Mouse (Mus musculus) c-Kit-positive CD71-positive TER-119-positive erythroid progenitor cells, embryonic 14.5 days (primary cell): ENCODE data around the gene Stx6.

Source experiments
- DNase-seq: peaks from one replicate; pipeline ENCODE4 v3.0.0-alpha.2; 2013; ENCODE audit warnings: low spot score

Gene Stx6

DNA sequence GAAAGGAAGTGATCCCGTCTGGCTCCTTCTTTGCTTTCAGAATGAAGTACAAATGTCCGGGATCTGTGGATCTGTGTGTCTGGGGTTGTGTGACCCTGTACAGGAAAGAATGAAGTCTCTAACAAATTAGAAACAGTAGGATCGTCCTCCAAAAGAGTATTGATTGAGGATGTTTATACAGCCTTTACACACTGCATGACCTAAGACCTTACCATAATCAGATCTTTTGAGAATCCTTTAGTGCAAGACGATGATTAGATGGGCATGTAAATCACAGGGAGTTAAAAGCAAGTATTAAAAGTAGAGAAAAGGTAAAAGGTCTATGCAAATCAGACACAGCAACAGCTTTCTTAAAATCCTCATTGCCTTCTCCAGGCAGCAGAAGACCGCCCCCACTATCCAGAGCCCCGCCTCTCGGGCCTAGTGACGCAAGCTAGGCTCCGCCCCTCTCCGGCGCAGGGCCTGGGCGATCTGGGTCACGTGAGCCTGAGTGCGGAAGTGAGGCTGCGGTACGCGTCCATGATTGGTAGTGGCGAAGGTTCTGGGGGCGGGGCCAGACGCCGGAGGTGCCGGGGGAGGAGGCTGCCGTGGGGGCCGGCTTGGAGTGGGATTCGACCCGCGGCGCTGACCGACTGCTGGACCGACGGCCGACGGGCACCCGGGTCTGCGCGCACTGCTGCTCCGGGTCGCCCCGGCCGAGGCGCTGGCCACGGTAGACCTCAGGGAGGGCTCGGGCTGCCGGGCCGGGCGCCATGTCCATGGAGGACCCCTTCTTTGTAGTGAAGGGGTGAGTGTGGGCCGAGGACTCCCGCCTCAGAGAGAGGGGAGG lies at the start of gene Stx6:
Gene Stx6, plus strand, starts transcription at position 575 of the 829 bp plus-strand sequence.
- DNase-seq = peak; percentile 97

DNA sequence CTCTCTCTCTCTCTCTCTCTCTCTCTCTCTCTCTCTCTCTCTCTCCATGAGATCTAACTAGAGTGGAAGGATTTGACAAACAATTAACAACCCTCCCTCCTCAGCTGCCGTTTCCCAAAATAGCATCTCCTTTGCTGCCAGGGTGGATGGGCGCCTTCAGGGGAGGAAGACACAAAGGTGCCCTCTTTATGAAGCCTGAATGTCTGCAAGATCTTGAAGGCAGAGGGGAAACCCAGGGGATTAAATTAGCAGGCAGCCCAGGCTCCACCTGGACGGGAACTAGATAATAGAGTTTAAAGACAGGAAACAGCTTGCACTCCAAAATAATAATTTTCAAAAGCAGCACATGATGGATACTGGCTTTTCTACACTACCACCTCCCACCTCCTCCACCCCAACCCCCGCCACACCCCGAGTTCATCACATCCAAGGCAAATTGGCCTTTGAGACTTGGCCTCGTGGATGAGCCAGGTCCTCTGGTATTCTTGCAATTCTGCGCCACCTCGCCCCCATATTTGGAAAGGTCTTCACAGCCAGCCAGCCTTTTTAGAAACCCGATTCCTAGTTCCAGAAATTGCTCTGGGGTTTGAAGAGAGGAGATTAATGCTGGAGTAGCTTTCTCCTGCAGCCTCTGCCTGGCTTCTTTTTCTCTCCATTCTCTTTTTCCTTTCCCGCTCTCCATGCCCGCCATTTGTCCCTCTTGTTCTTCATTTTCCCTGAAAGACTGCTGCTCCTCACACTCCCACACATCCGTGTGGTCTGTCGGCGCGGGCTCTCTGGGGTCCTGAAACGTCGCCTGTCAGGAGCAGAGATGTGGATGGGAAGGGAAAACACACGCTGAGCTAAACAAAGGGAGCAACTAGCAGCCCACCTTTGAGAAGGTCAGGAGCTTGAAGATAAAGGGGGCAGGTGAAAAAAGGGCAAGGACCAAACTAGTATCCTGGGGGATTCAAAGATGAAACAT lies 48.8 kb upstream of the Stx6 start:
- no peak for DNase-seq

DNA sequence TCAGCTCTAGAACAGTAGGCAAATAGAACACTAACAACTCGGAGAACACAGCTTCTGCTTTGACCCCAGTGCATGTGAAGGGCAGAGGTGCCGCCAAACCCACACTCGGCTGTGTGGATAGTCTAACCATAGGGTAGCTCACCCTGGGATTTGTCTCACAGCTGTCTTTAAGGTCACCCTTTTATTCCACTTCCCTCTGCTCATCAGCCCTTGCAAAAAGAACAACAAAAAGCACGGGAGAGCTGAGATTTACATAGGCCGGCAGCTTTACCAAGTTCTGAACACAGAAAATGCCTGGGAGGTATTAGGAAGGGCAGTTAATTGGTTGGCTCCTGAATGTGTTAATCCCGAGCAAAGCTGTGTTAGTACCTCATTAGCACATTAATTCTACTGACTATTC lies 47.0 kb upstream of the Stx6 start:
- no peak for DNase-seq

DNA sequence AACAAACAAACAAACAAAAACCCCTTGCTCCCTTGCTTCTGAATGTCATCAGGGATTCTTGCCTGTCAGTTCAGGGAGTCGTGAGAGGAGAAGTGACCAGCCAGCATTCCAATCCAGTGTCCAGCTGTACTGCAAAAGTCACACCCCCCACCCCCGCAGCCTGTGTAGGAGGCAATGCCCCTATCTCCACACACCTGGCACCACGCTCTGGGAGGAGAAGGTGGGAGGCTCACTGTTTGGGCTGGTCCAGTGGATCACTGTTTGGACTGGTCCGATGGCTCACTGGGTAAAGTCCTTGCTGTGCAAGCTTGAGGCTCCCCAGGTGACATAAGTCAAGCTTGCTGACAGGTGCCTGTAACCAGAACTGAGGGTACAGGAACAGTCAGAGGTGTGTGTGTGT lies 46.4 kb upstream of the Stx6 start:
- no peak for DNase-seq

DNA sequence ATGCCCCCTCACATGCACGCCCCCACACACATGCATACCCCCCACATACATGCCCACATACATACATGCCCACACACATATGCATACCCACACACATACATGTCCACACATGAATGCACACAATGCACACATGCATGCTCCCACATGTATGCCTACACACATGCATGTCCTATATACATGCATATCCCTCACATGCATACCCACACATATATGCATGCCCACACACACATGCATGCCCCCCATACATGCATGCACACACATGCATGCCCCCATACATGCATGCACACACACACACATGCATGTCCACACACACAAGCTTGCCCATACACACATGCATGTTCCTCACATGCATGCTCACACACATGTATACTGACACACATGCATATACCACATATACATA lies 45.6 kb upstream of the Stx6 start:
- no peak for DNase-seq

DNA sequence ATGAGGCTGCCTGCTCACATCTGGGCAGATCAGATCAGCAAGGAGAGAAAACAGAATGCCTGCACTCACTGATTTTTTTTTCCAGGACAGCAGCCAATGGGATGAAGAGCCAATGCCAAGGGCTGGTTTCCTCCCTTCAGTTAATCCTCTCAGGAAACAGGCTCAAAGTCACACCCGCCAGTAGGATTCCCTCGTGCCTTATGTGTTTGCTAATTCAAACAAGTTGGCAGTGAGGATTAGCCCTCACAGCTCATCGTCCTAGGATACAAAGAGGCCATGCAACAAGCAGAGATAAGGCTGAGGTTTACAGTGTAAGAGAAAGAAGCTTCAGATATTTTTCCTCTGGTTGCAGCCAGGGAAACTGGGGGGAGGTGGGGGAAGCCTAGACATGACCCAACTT lies 44.6 kb upstream of the Stx6 start:
- no peak for DNase-seq

DNA sequence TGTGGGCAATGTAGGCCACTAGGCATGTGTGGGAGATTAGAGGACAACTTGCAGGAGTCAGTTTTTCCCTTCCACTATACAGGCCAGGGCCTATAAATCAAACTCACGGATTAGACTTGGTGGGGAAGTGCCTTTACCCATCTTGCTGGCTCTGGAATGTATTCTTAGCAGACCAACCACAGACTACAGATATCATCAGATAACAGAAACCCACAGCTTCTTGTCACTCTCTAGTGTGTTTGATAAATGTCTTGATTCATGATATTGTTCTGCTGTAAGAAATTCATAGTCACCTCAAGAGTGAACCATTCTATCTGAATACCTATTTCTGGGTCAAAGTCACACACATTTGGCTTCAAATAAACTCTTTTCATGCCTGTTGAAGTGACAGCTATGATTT lies 38.8 kb upstream of the Stx6 start:
- DNase-seq = no peak

DNA sequence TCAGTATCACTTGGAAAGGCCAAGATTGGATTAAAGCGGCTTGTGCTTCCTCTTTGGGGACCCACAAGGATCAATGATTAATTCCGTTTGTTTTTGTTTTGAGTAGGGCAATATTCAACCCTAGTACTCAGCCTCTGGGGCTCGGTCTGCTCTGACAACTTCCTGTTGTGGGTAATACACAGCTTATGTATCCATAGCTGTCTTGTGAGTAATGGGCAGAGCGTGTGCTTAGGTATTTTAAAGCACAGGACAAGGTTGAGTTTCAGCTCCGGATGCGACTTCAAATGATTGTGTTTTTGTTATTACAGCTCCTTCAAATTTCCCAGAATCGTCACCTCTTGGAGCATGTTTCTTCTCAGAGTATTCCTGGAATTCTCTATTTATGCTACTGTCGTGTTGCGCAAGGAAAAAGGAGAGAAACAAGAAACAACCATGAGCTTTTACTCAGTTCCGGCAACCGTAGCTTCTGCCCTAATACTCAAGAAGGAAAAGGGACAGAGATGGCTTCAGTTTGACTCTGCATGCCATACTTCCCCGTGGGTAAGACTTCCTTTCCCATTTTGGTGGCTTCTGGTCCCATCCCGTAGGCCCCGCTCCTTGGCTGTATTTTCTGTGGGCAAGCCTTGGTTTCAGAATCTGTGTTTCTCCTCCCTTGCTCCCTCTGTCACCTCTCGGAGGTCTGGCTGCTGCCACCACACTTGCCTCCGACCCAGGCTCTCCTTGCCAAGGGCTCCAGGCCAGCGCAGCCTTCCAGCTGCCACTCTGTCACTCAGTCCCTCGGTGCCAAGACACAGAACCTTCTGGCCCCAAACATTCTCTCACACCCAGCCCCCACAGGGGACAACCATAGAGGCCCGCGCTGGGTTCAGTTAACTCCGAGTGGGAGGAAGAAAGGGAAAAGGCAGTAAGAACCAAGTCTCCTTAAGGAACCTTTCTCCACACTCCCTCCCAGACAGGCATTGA lies 36.3 kb upstream of the Stx6 start:
- no peak for DNase-seq

DNA sequence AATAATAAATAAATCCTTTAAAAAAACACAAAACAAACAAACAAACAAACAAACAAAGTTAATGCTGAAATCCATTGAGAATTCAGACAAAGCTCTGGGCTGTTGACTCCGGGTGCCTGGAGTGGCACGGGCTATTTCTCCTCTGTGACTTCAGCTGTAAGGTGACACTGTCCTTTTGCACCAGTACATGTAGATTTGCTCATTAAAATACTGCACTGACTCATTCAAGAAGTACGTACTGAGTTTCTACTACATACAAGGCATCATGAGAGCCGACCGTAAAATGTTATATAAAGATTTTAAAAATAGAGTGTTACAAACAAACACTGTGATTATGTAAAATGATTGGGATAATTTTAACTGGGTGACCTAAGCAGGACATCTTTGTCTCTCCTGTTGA lies 34.1 kb upstream of the Stx6 start:
- no peak for DNase-seq

DNA sequence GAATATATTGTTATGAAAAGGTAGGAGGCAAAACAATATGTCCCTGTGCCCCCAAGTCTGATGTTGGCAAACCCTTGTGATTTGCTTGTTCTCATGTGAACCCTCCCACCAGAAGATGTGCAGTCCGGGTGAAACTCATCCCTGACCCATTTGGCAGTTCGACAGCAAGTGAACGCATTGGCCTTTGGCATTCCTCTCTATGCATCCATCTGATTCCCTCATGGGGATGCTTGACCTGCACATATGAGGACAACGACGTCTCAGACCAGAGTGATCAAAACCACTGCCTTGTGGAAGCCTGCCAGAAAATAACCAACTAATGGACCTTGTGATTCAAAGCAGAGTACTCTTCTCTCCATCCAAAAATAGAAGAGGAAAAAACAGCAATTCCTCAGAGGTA lies 31.8 kb upstream of the Stx6 start:
- DNase-seq = no peak

DNA sequence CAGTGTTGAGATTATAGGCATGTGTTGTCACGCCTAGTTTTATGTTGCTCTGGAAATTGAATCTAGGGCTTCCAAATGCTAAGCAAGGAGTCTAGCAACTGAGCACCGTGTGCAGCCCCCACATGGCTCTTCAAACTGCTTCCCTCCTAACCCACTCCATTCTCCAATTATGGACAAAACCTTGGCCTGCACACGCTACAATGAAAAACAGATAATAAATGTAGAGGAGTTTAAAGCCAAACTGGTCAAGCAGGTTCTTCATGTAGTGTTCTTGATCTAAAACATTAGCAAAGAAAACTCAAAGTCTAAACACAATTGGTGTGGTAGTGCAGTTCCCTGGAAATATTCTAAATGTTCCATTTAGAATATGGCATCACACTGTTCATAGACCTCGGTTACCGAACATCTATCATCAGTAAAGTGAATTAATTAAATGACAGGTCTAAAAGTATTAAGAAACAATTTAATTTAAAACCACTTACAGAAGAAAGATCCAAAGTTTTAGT lies 31.0 kb upstream of the Stx6 start:
- no peak for DNase-seq

DNA sequence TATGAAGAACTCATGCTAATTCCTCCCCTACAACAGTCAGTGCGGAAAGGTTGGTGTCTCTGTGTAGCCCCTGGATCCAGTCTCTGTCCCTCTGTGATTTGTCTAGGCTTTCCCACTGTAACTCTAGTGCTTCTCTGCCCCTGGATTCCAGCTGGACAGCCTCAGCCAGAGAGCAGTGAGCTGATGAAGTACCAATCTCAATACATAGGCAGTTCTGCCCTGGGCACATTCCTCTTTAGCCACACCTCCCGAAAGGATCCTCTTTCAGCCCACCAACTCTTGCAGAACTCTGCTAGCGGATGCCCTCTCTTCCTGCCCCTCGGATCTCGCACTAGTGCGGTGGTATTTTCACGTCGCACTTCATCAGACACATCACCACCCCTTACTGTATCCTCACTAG lies 23.6 kb upstream of the Stx6 start:
- no peak for DNase-seq

DNA sequence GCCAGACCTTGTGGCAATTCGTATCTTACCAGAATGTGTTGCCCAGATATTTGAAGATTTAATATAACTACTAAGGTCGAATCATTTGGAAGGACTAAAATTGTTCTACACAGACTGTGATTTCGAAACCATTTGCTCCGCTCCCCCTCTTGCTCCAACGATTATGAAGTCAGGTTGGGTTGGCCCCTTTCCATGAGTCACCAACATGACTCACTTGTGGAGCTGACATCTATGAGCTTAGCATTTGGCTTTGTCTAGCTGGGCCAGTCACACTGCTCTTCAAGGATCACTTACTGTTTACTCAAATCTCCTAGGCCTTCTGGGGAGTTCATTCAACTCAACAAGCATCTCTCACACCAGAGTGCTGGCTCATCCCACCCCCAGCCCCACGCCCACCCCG lies 19.7 kb upstream of the Stx6 start:
- DNase-seq = no peak

DNA sequence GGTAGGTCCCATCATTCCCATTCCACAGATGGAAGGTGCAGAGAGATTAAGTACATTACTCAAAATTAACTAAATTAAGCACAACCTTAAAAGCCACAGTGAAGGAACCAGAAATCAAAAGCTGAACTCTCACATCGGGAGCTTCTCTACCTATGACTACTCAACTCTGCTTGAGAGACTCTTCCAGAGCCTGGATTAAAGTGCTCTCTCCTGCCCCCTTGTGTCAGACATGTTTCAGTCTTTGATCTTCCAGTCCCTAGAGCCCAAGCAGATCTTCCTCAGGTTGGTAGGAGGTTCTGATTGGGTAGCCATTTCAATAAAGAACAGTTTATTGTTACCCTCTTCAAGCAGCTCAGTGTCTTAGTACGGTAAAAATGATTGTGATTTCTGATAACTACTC lies 18.4 kb upstream of the Stx6 start:
- DNase-seq = peak; percentile 69

DNA sequence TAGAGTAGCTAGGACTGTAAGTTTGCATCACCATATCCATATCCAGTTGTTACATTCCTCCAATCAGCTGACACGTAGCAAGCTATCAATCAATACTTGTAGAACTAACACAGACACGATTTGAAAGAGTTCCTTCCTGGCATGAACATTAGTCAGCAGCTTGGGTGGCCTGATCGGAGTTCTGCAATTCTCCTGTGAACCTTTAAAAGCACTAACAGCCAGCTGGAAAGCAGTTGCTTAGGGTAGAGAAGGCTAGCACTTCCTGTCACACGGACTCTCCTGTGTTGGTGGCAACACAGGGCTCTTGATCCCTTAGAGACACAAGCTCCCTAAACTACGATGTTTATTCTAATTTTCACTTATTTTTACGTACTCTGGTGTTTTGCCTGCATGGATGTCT lies 12.9 kb upstream of the Stx6 start:
- no peak for DNase-seq

DNA sequence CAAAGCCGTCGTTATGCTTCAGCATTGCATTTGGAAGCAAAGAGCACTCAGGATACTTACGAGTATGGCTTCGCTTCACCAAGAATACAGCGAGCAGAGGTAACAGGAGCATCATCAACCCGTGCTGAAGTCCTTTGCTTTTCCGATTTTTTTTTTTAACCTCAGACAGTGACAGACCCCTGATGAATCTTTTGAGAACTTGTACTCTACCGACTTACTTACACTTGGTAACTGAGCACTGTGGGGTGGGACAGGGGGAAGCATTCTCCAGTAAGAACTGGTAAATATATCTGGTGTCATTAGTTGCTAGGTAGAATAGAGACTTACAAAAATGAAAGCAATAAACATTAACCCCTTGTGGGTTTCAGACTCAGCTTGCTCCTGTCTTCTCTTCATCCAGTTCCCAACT lies 11.9 kb upstream of the Stx6 start, which contains the start of gene Mr1:
Gene Mr1, minus strand, starts transcription at position 243 of the 409 bp plus-strand sequence.
- DNase-seq = peak; percentile 43

DNA sequence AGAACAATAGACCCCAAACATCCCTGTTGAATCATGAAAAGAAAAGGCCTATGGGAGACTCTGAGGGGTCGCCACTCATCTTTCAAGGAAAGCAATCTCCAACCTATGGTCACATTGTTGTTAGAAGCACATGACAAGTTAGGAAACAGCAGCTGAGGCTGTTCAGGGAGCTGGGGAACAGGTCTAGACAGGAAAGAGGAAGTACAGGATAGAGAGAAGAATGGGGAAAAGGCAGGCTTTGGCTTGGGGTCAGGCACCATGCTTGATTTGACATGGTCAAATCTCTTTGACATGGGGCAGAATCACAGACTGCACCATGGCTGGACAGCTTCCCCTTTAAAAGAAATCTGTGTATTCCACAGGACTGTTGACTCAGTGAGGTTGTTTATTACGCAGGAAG lies 11.3 kb upstream of the Stx6 start:
- no peak for DNase-seq

DNA sequence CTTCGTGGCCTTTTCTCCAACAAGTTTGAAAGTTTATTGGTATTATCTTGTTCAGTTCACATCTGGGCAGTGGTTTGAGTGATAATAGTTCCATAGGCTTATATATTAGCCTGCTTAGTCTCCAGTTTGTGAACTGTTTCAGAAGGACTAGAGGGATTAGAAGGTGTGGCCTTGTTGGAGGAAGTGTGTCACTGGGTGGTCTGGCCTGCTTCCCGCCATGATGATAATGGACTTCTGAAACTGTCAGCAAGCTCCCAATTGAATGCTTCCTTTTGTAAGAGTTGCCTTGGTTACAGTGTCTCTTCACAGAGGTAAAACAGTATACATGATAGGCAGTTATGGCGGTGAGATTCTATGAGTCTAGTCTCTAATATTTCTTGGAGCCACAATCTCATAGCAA lies 9.1 kb upstream of the Stx6 start:
- no peak for DNase-seq

DNA sequence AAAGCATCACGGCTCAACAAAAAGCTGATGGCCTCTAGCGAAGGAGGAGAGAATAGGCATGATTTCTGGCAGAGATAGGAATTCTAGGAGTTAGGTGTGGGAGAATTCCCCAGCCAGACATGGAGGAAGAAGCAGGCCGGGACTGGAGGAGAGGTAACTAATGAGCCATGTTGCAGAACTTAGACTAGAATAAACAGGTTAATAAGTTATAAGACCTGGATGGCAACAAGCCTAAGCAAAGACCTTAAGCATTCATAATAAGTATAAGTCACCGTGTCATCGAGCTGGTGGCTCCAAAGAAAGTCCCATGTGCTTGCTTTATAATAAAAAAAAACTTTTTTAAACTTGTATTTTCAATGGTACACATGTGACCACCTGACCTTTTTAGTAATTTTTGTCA lies 7.7 kb upstream of the Stx6 start:
- DNase-seq = no peak

DNA sequence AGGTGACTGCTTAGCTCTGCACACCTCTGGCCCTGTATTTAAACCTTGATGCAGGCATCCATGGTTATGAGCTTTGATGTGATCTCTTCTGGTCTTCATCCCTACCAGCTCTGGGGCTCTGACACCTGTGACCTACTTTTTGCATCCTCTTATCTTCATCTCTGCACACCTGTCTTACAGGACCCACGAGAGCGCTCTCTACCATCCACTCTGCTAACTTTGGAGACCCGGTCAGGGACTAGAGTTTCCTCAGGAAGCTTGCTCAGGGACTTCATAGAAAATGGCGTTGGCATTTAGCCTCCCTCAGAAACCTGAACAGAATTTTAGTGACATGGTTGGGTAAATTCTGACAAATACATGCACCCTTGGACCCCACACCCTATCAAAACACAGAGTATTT lies 4.6 kb upstream of the Stx6 start:
- no peak for DNase-seq

DNA sequence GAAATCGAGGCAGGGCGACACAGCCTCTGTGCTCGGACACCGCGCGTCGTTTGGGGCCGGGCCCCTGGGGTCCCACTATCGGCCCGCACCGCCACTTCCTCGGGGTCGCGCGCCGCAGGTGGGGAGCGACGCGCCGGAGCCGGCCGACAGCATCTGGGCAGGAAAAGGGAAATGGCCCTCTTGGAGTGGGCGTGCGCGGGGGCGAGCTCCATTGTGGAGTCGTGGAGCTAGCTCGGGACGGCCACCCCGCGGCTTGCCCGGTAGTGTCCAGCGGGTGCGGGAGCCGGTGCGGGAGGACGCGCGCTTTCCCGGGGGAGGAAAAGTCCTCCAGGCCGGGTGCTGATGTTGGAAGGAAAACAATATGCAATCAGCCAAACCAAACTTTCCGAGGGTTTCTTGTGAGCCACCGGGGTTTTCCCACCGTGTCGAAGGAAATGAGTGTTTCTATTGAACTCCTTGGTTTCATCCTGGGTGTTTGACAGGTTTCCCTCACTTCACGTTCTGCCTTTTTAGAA lies 512 bp downstream of the Stx6 start:
- DNase-seq = peak; percentile 22
